Mouse (Mus musculus): ENCODE data around the gene Slc22a15. TPM values are rescaled to one million over a fixed set of nuclear protein-coding genes. Genes with fewer than 3 reads are reported as not detected.
A peak's percentile ranks its signal among the peaks of the same experiment; 100 is the strongest.

Slc22a15 gene
- total RNA-seq, 1 experiment from 2014 or later, result 17.7 TPM

DNA sequence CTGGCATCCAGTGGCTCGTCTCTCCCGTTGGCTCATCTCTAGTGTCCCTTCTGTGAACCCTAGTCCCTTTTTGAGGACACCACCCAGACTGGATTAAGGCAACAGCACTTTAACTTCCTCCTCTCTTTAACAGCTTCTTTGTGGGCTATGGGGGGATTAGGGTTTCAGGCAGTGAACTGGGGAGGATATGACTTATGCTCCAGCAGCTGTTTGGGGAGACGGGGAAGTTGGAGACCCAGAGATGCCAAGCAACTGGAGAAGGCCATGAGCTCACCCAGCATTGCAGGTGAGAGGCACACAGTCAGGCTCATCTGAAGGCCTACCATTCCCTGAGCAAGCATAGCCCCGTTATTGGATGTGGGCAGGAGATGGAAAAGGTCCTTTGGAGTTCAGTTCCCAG lies 112.3 kb downstream of the Slc22a15 start:
- no peak for DNase-seq

DNA sequence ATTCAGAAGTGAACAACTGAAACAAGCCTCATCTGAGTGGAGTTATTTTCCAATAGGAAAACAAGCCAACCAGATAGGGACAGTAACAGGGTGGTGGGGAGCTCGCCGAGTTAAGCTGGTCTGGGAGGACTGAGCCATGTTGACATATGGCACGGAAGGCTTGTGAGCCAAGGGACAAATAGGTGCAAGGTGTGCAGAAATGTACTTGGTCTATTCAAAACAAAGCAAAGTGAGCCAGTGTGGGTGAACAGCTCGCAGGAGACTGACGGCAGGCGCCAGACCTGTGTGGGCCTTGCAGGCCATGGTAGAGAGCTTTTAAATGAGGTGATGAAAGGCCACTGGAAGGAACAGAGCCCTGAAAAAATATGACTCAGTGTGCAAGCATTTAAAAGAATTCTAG lies 116.6 kb downstream of the Slc22a15 start:
- DNase-seq, result no peak

DNA sequence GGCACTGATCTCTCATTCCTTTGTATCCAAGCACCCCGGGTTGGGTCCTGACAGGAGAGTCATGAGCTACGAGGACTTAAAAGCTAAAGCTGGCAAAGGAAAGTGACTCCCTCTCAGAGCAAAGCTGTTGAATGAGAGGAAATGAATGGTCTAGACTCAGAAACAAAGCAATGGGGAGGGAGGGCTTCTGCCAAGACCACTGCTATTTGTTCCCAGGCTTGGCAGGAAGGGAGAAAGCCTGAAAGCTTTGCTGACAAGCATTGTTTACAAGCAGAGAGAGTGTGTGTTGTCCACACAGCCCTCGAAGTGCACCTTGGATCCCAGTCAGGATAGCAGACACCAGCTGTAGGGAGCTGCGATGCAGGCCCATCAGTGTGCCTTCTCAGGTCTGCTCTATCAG lies 117.3 kb downstream of the Slc22a15 start:
- no peak for DNase-seq

DNA sequence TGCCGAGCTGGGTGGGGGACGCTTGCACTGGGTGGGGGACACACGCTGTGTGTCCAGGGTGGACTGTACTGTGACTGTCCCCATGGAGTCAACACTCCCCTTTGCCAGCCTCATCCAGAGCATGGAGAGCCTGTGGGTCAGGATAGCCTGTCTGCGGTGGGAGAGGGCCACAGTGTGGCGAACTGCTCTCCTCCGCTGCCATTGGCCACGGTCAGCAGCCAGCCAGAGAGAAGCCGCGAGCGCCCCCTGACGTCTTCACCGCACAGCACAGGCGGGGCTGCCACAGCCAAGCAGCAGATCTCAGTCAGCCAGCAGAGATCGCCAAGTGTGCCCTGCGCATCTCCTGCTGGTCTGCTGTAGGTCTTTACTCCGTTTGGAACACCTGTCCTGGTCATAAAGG lies 118.1 kb downstream of the Slc22a15 start:
- peak; percentile 95 for DNase-seq

Other genes with a start within 250 kb of the Slc22a15 start
- 0.21 and 0.43 TPM in 2 replicates for gene Mab21l3, start 75.5 kb downstream of the Slc22a15 start, total RNA-seq (2021)
- gene Nhlh2, start 85.6 kb upstream of the Slc22a15 start, total RNA-seq (2021), result not detected in 2 replicates
- gene Casq2, start 162.0 kb upstream of the Slc22a15 start, total RNA-seq (2021), result 0.46 TPM in 1 of 2 replicates, not detected in the other